Mouse (Mus musculus) thymus, postnatal 14 days (tissue): ENCODE results near the gene Mrpl1.

Experiments
- DNase-seq: peaks from one replicate; pipeline ENCODE4 v3.0.0; 2021

Mrpl1 gene

DNA sequence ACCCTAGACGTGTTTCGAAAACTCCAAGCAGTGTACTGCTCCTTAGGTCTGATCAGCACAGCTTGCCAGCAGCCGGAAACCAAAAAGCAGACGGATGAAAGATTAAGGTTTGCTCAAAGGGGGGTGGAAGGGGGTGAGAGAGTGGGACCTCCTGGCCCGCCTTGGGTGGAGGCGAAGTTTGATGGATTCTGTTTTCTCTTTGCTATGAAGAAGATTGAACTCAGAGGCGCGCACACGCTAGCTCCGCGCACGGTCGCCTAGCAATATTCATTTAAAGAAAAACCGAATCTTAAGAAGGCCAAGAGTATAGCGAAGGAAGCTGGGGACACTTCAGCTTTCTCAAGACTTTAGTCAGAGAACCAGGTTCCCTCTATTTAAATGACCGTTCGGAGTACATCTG is at the start of gene Mrpl1:
TSS of gene Mrpl1 (plus strand) at position 35 of the 400 bp plus-strand sequence.
- DNase-seq = peak; percentile 75

DNA sequence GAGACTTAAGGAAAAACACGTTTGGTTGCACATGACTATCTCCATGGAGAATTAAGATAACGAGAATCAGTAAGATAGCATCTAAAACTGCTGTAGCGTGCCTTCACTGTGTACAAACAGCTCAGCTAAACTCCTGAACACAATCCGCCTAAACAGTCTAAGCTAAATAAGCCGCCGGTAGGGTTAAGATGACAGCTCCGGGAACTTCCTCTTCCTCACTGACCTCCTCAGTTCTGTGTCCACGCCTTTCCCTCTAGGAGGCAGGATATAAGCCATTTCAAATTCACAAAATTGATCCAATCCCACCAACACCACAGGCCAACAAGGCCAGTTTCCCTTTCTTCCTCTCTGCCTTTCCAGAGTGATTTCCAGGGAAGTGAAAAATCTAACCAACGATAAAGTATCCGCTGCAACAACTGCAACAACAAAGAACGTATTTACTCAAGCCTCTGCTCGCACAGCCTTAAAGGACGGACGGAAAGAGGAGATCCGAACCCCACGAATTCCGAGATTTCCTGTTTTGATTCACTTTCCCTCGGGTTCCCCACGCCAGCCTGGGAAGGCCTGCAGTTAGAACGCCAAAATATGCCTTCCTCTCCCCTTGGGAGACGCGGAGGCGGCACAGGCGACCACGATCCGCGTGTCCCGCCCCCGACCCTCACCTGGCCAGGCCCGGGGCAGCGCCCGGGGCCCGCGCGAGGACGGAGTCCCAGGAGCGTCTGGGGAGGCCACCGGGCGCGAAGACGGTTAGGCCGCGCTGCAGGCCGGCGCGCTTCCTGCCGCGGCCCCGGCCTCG is 48.6 kb upstream of the Mrpl1 start:
- peak; percentile 30 for DNase-seq

DNA sequence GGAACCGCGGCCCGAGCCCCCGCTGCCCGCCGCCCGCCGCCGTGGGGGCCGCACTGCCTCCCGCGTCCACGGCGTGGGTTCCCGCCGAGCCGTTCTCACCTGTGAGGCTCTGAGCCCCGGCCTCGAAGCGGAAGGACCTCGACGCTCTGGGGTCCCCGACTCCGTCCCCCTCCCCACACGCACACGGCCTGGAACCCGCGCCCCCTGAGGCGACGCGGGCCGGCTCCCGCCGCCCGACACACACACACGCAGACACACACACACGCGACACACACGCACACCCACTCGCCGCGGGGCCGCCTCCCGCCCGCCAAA is 48.1 kb upstream of the Mrpl1 start:
- no peak for DNase-seq

DNA sequence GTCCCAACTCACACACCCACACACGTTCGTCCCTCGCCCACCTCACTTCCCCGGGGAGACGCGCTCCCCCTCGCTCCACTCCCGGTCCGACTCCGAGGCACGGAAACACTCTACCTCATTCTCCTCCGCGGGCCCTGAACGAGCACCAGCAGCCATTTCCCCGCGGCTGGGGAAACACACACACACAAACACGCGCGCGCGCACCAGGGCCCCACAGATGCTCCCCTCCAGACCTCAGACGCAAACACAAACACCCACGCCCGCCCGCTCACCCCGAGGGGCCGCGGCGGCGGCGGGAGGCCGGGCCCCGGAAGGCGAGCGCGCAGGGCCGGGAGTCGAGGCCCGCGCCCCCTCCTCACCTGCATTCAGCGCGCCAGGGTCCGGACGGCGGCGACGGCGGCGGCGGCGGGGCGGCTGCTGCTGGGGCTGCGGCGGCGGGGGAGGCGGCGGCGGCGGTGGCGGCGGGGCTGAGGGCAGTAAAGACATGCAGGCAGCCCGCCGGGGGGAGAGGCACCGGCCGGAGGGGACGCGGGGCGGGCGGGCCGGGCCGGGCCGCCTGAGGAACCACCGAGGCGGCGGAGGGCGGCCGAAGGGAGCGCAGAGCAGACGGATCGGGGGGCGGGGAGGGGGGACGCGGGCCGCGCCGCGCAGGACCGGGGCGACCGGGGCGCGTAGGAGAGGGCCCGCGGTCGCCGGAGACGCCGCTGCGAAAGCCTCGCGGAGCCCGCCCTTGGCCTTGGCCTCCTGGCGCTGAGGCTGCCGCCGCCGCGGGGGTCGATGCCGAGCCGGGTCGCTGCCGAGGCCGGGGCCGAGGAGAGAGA is 47.5 kb upstream of the Mrpl1 start:
- peak; percentile 83 for DNase-seq

DNA sequence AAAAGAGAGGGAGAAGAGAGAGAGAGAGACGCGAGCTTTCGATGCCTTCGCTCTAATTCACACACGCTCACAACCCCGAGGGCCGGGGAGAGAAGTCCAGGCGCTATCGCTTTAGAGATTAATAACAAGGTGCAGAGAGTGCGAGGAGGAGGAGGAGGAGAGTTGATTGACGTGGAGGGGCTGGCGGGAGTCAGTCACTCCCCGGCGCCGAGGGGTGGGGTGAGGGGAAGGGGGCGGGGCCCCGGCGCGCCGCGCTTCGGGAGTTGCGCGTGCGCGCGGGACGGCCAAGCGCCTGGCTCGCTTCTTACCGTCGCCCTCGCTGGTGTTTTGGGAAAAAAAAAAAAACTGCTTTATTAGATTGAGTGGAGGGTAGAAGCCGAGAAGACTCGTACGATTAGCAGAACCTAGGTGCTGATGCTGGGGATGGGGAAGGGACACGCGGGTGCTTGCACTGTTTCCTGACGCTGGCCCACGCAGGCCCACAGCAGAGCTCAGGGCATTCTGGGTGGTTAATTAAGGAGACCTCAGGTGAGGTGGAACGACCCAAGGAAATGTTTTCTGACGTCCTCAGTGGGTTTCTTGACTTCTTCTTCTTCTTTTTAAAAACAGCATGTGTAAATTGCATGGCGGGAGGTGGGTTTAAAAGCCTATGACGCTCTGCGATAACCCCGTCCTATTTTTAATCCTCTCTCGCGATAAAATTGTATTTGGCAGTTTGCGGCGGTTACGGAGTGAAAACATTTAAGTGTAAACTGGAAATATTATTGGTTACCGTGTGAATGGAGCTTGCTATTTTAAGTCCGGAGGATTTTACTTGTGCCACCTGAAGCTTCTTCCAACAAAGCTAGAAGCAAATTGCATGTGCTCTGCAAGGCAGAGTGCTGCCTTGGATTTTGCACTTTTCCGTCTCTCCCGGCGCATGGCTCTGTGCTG is 46.6 kb upstream of the Mrpl1 start:
- peak; percentile 88 for DNase-seq

DNA sequence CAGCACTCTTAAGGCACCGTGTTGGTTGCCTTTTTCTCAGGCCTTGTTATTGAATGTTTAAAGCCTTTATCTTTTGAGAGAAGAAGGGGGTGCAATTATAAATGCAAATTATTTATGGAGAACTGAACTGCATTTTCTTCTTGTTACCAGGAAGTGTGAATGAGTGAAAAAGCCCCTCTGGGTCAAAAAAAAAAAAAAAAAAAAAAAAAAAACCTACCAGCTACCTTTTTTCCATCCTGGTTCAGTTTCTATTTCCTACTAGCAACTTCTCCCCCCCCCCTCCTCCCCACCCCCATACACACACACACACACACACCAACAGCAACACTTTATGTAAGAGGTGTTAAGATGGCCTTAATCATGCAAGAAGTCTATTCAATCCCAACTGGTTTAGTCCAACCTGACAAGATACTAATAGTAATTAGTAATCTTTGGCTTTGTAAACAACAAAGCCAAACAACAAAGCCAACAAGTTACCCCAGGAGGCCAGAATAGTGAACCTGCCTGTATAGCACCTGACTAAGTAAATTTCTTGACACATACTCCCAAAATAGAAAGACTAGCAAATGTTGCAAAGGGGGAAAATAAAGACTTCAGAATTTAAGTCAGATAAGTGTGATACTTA is 45.8 kb upstream of the Mrpl1 start:
- no peak for DNase-seq

DNA sequence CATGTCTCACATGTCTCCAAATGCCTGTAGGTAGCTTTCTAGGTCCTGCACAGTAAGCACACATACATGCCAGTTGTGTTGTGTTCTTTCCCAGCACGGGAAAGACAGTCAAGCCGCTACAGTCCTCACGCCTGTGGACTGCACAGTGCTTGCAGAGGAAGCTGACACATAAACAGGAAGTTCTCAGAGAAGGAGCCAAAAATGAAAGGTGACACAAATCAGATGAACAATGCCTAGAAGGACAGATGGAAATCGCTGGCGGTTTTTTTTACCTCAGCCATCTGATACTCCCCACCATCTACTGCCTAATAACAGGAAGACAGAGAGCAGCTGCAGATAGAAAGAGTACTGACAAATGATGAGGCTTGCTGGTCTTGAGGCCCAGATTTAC is 45.3 kb upstream of the Mrpl1 start, which contains the start of gene Cnot6l:
TSS of gene Cnot6l (minus strand) at position 151 of the 391 bp plus-strand sequence.
- DNase-seq = peak; percentile 71

DNA sequence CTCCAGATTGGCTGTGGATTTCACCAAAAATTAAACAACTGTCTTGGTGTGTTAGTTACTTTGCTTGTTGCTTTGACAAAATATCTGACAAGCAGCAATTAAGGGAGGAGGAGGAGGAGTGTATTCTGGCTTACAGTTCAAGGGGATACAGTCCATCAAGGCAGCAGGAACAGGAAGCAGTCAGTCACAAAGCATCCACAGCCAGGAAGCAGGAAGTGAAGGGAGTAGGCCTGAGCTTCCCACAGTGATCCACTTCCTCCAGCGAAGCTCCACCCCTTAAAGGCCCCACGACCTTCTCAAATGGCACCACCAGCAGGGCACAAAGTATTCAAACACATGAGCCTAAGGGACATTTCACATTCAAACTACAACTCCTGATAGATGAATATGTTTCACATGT is 42.5 kb upstream of the Mrpl1 start:
- DNase-seq = no peak

DNA sequence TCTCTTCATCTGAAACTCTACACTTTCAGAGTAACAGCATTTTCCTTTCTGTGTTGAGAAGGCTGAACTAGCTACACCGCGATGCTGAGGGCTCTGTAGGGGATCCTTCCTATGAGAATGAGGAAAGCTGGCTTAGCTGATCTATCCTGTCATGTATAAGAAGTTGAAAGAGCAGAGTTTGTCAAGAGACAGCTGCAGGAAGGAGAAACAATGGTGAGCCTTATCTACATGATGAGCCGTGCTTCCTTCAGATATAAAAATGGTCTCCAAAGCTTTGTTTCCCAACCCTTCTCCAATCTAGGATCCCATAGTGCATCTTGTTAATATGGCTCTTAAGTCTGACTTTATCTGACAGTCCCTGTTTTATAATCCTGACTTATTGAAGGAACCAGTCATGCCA is 38.9 kb upstream of the Mrpl1 start:
- no peak for DNase-seq

DNA sequence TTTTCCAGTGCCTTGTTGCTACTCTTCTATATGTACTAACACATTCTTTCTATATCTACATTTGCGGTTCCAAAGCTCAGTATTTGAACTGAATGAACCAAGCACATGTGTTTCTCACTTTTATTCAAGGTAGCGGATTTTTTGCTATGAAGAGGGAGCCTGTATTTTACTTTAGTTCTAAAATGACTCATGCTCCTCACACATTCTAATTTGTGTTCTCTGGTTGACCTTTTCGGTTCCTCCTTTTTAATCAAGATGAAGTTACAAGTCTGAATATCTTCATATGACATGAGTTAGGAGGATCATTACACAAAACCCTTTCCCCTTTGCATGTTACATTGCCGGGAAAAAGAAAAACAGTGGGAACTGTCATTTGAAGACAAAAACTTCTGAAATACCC is 37.5 kb upstream of the Mrpl1 start:
- DNase-seq = no peak

DNA sequence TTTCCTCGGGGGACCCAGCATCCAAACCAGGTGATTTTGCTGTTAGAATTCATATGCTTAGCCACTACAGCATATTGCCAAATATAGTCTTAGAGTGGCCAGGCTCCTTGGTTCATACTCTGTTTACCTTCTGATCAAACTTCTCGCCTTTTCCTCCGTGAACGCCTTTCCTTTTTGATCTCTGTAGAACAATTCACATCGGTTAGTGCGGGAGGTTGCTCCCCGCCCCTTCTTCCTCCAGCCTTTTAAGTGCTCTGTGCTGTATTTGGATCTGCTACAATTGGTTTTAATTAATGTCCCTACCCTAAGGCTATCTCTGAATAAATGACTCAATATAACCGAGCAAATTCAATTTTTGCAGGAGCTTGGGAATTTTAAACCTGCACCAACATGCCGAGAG is 33.2 kb upstream of the Mrpl1 start:
- peak; percentile 31 for DNase-seq

DNA sequence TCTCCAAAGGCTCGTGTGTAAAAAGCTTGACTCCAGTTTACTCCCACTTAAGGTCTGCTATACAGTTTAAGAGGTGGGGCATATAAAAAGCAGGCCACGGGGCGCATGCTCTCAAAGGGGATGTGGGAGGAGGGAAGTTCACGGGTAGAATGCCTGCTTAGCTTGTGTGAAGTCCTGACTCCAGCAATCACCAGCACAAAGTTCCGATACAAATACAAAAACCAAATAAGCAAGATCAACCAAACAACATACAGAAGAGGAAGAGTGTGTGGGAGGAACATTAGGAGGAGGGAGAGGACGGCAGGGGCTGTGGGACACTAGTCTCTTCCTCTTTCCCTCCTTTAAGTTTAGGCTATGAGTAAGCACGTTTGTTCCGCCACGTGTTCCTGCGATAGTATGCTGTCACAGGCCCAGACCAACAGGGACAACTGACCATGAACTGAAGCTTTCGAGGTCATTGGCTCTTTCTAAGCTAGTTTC is 32.4 kb upstream of the Mrpl1 start:
- DNase-seq = peak; percentile 18

DNA sequence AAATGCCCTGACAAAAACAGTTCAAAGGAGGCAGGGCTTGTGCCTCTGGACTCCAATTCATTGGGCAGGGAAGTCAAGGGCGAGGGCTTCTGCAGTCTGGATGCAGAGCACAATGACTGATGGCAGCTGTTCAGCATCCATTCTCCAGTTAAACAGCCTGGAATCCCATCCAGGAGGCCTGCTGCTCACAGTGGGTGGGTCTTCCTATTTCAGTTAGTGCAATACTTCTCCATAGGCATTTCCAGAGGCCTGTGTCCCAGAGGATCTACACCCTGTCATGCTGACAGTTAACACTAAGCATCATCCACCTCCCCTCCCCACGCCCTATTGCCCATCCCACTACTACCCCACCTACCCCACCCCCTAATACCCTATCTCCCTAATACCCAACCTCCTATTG is 26.1 kb upstream of the Mrpl1 start:
- no peak for DNase-seq

DNA sequence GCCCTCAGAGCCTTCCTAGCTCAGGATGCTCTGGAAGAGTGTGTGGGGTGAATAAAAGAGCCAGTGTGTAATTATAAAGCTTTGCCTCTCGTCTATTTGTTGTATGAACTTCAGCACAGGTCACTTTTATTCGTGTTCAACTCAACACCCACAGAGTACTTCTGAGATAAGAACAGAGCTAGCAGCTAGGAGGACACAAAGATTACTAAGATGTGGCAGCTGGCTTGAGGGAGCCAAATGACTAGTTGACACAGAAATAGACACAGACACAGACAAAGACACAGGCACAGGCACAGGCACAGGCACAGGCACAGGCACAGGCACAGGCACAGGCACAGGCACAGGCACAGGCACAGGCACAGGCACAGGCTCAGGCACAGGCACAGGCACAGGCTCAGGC is 25.3 kb upstream of the Mrpl1 start:
- no peak for DNase-seq

DNA sequence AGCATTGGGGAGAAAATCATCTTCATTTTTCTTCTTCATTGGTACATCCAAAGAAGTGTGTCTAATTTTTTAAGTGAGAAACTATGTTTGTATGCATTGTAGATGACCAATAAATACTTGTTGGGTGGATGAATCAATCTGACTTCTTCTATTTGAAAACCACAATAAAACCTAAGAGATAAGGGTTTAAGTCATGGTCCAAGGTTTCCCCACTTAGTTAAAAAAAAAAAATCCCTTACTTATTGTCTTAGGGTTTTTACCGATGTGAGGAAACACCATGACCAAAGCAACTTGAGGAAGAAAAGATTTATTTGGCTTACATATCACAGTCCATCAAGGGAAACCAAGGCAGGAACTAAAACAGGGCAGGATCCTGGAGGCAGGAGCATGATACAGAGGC is 19.5 kb upstream of the Mrpl1 start:
- no peak for DNase-seq

DNA sequence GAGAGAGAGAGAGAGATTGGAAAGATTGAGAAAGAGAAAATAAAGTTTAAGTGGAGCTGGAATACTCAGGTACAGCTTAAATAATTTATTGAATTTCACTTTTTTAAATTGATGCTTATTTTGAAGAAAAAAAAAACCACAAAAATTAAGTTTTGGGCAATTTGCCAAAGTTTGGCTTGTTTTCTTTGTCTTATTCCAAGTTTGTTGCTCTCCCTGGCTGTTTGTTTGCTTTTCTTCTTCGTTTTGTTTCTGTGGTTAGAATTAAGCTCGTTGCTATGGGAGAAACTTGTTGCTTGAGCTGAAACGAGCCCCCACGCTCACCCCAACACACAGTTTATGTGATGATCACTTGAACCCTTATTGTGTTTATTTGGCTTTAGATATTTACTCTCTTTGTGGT is 18.0 kb upstream of the Mrpl1 start:
- DNase-seq = no peak

DNA sequence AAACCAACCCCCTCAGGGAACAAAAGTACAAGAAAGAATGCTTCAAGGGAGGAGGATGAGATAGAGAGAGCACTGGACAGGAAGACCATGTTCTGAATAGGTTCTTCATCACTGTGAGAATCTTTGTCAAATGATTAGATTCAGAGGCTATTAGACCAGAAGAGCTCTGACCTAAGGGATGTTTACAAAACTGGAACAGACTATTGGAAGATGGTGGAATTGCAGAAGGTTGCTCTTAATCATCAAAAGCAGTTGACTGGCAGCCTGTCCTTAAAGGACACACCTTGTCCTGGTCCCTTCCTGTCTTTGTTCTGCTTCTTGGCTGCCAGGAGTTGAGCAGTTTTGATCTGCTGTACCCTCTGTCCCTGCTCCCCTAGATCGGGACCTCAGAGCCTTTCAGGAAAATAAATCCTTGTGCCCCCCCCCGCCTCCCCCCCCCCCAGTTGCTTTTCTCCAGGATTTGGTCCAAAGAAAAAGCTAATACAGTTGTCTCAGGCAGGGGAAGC is 12.7 kb upstream of the Mrpl1 start:
- no peak for DNase-seq

DNA sequence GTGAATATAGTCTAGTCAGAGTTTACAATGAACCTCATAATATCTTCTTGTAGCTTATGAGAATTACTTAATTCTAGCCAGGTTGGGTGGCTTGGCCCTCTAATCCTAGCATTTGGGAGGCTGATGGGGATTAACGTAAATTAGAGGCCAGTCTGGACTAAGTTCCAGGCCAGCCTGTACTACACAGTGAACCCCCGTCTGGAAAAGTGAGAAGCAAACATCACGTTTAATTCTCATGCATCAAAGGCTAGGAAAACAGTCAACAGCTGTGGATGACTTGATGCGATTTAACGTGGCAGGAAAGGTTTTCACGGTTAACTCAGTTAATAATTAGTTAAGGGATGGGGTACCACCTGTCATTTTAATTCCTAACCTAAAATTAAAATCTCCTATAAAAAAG is 11.0 kb upstream of the Mrpl1 start:
- DNase-seq = no peak

DNA sequence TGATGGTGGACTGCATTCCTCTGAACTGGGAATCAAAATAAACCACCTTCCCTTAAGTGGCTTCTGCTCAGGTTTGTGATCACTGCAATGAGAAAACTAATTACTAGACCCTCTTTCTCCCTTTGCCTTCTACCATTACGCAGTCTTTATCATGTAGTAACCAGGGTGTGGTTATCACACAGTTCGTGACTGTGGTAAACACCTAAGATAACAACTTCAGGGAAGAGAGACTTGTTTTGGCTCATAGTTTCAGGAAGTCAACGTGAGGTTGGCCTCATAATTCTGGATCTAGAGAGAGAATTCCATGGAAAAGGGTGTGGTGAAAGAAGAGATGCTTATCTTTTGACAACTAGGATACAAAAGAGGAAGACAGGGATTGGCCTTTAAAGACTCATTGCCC is 9.0 kb upstream of the Mrpl1 start:
- no peak for DNase-seq

DNA sequence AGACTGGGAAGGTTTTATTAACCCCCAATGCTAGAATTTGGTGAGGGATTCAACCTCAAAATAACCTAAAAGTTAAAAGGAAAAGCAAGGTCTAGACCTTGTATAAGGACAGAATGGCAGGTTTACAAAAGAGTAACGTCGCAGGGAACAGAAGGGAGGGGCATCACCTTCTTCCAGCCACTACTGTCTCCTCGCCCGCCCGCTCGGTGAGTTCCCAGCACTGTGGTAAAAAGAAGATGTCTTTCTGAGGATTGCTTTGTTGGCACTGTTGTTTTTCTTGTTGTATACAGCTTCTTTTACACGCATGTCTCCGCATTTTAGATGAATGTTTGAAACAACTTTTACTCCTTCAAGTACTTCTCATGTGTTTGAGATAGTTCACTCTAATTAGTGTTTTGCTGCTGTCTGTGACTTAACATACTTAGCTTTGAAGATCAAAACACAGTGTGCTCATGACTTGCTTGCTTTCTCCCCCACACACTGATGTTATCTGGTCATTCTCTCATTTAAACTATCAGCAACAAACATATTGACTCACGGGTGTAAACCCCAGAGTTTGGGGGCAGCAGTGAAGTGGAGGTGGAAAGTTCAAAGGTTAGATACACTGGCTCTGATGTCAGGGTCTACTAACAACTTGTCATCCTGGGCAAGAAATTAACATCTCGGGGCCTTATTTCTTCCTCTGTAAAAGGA is 7.7 kb upstream of the Mrpl1 start:
- no peak for DNase-seq

DNA sequence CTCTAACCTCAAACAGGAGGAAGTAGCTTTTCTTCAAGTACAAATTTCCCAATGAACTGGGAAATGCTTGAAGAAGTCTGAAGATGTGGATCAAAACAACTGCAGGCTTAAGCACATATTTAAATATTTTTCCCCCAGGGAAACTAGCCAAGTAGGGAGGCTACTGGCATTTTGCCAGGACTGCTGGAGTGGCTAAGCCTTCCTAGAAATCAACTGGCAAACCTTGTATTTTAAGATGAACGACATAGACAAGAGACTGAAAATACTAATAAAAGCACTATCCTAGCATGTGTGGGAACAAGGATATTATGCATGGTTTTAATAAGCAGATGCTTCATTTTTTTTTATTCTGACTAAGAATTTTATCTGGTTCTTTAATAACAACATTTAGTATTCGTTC is 2.4 kb upstream of the Mrpl1 start:
- no peak for DNase-seq

DNA sequence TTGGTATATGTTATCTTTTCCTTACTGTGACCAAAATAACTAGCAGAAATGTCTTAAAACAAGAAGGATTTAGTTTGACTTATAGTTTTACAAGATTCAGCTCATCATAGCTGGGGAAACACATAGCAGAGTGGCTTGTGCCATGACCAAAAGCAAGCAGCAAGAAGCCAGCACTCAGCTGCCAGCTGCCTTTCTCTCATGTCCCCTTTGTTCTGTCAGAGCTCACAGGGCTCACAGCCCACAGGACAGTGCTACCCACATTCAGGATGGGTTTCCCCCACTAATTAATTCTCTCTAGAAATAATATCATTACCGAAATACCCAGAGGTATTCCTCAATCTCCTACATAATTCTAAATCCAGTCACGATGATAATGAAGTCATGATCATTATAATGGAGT is 1.8 kb upstream of the Mrpl1 start:
- DNase-seq = peak; percentile 24
